Mouse (Mus musculus): Measurements from ENCODE around the gene Spink4.

Spink4 gene

DNA sequence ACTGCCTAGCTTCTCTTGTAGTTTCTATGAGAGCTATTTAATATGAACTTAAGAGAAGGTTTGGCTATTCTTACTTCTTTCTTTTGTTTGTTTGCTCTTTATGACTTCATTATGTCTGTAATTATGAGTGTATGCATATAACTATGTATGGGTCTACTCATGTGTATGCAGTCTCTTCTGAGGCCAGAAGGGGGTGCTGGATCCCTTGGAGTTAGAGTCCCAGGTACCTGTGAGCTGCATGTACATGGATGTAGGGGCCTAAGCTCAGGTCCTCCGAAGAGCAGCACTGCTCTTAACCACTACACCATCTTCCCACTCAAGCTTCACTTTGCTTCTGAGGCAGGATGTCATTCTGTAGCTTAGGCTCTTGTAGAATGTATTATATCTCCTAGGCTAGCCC, 33.7 kb downstream of the Spink4 start:
- no peaks in the 10 kb centered on the region for H3K27me3 ChIP-seq (ENCODE audit: insufficient read depth, low read length)
- H3K36me3 ChIP-seq (ENCODE audit: insufficient read depth, low read length) = peaks cover 89% of the 10 kb centered on the region
- H3K4me1 ChIP-seq (replicated peaks; ENCODE audit: low read depth, low read length) = peaks cover 12% of the 10 kb centered on the region
- no peak overlapping the region for H3K4me3 ChIP-seq (replicated peaks; ENCODE audit: low read length)
- H3K9me3 ChIP-seq (ENCODE audit: low read length) = no peaks in the 10 kb centered on the region
- TF ChIP-seq CTCF (conservative IDR thresholded peaks at IDR 0.05; ENCODE audit: low read length) = peak; percentile 56
- TF ChIP-seq NANOG (IDR thresholded peaks at IDR 0.05; ENCODE audit: borderline replicate concordance, low read length) = no peak
- TF ChIP-seq POU5F1 (IDR thresholded peaks at IDR 0.05; ENCODE audit: borderline replicate concordance, low read length) = no peak

DNA sequence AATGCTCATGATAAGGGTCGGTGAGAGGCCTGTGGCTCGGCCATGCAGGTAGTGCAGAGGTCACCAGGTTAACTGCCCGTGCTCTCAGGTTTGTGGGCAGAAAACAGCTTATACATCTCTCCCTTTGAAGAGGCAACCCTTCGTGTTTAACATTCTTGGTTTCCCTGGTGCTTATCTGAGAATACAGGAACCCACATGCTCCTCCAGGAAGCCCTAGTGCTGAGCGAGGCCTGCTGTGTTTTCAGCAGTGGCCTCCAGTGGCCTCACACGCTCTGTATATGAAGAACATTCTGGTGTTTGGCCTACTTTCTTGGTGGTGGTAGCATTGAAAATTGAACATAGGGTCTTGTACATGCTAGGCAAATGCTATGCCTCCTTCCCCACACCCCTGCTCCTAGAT, 36.1 kb downstream of the Spink4 start:
- TF ChIP-seq POU5F1 (IDR thresholded peaks at IDR 0.05; ENCODE audit: borderline replicate concordance, low read length) (no peak), CTCF (conservative IDR thresholded peaks at IDR 0.05; ENCODE audit: low read length) (no peak), NANOG (IDR thresholded peaks at IDR 0.05; ENCODE audit: borderline replicate concordance, low read length) (no peak)
- Histone ChIP-seq H3K9me3 (ENCODE audit: low read length) (no peaks in the 10 kb centered on the region), H3K4me3 (replicated peaks; ENCODE audit: low read length) (no peak overlapping the region), H3K4me1 (replicated peaks; ENCODE audit: low read depth, low read length) (no peaks in the 10 kb centered on the region), H3K27me3 (ENCODE audit: insufficient read depth, low read length) (no peaks in the 10 kb centered on the region), H3K36me3 (ENCODE audit: insufficient read depth, low read length) (peaks cover 95% of the 10 kb centered on the region)

DNA sequence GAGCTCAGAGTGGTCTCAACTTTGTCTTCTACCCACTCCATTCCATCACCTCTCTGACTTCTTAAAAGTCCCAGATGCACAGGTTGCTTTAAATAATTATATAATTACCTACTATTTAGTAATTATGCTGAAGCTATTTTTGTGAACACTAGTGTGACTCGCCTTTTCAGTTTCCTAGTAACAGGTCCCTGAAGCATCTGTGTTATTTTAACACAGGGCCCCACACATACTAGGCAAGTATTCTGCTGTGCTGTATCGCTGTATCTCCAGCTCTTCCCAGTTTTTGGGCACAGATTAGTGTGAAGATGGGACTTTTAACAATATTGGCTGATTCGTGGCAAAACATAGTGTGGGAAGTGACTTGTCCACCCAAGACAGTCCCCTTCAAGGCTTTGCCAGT, 43.7 kb downstream of the Spink4 start:
- H3K9me3 ChIP-seq (ENCODE audit: low read length) = no peaks in the 10 kb centered on the region
- no peak overlapping the region for H3K4me3 ChIP-seq (replicated peaks; ENCODE audit: low read length)
- H3K27me3 ChIP-seq (ENCODE audit: insufficient read depth, low read length) = no peaks in the 10 kb centered on the region
- no peaks in the 10 kb centered on the region for H3K4me1 ChIP-seq (replicated peaks; ENCODE audit: low read depth, low read length)
- peaks cover 94% of the 10 kb centered on the region for H3K36me3 ChIP-seq (ENCODE audit: insufficient read depth, low read length)
- TF ChIP-seq POU5F1 (IDR thresholded peaks at IDR 0.05; ENCODE audit: borderline replicate concordance, low read length) = no peak
- no peak for TF ChIP-seq NANOG (IDR thresholded peaks at IDR 0.05; ENCODE audit: borderline replicate concordance, low read length)
- TF ChIP-seq CTCF (conservative IDR thresholded peaks at IDR 0.05; ENCODE audit: low read length) = no peak

- H3K27me3 ChIP-seq (ENCODE audit: insufficient read depth, low read length) = no peaks in the 10 kb centered on the region
- no peaks in the 10 kb centered on the region for H3K9me3 ChIP-seq (ENCODE audit: low read length)
- peaks cover 63% of the 10 kb centered on the region for H3K36me3 ChIP-seq (ENCODE audit: insufficient read depth, low read length)
- H3K4me3 ChIP-seq (replicated peaks; ENCODE audit: low read length) = peak overlapping the region; percentile 98; the same call in 1 of the 2 replicates
- TF ChIP-seq NANOG (IDR thresholded peaks at IDR 0.05; ENCODE audit: borderline replicate concordance, low read length) (no peak), CTCF (conservative IDR thresholded peaks at IDR 0.05; ENCODE audit: low read length) (no peak), POU5F1 (IDR thresholded peaks at IDR 0.05; ENCODE audit: borderline replicate concordance, low read length) (no peak)
- peaks cover 30% of the 10 kb centered on the region for H3K4me1 ChIP-seq (replicated peaks; ENCODE audit: low read depth, low read length)
Observed at GRCm38 (mm10) chr4:40969161-40969560, 49.3 kb downstream of the Spink4 start.

GRCm38 (mm10) chr4:40969781-40970591, 50.1 kb downstream of the Spink4 start:
- peak overlapping the region; percentile 98 for H3K4me3 ChIP-seq (replicated peaks; ENCODE audit: low read length)
- peaks cover 61% of the 10 kb centered on the region for H3K36me3 ChIP-seq (ENCODE audit: insufficient read depth, low read length)
- no peaks in the 10 kb centered on the region for H3K9me3 ChIP-seq (ENCODE audit: low read length)
- no peaks in the 10 kb centered on the region for H3K27me3 ChIP-seq (ENCODE audit: insufficient read depth, low read length)
- H3K4me1 ChIP-seq (replicated peaks; ENCODE audit: low read depth, low read length) = peaks cover 34% of the 10 kb centered on the region
- TF ChIP-seq NANOG (IDR thresholded peaks at IDR 0.05; ENCODE audit: borderline replicate concordance, low read length) (no peak), CTCF (conservative IDR thresholded peaks at IDR 0.05; ENCODE audit: low read length) (no peak), POU5F1 (IDR thresholded peaks at IDR 0.05; ENCODE audit: borderline replicate concordance, low read length) (no peak)

GRCm38 (mm10) chr4:40970592-40970841, 50.7 kb downstream of the Spink4 start:
- peaks cover 63% of the 10 kb centered on the region for H3K36me3 ChIP-seq (ENCODE audit: insufficient read depth, low read length)
- peak overlapping the region; percentile 98 for H3K4me3 ChIP-seq (replicated peaks; ENCODE audit: low read length)
- TF ChIP-seq CTCF (conservative IDR thresholded peaks at IDR 0.05; ENCODE audit: low read length) (no peak), POU5F1 (IDR thresholded peaks at IDR 0.05; ENCODE audit: borderline replicate concordance, low read length) (no peak), NANOG (IDR thresholded peaks at IDR 0.05; ENCODE audit: borderline replicate concordance, low read length) (no peak)
- no peaks in the 10 kb centered on the region for H3K27me3 ChIP-seq (ENCODE audit: insufficient read depth, low read length)
- H3K9me3 ChIP-seq (ENCODE audit: low read length) = no peaks in the 10 kb centered on the region
- H3K4me1 ChIP-seq (replicated peaks; ENCODE audit: low read depth, low read length) = peaks cover 39% of the 10 kb centered on the region

- Histone ChIP-seq H3K4me3 (replicated peaks; ENCODE audit: low read length) (peak within 1 kb of the TSS; percentile 98), H3K36me3 (ENCODE audit: insufficient read depth, low read length) (peaks cover 63% of the 10 kb centered on the region), H3K27me3 (ENCODE audit: insufficient read depth, low read length) (no peaks in the 10 kb centered on the region), H3K9me3 (ENCODE audit: low read length) (no peaks in the 10 kb centered on the region), H3K4me1 (replicated peaks; ENCODE audit: low read depth, low read length) (peaks cover 44% of the 10 kb centered on the region)
- TF ChIP-seq CTCF (conservative IDR thresholded peaks at IDR 0.05; ENCODE audit: low read length) = no peak
- no peak for TF ChIP-seq NANOG (IDR thresholded peaks at IDR 0.05; ENCODE audit: borderline replicate concordance, low read length)
- no peak for TF ChIP-seq POU5F1 (IDR thresholded peaks at IDR 0.05; ENCODE audit: borderline replicate concordance, low read length)
Observed at GRCm38 (mm10) chr4:40970842-40971701, 51.2 kb downstream of the Spink4 start, which contains the start of gene Nfx1. Nfx1 (plus strand) TSS chr4:40970906.

DNA sequence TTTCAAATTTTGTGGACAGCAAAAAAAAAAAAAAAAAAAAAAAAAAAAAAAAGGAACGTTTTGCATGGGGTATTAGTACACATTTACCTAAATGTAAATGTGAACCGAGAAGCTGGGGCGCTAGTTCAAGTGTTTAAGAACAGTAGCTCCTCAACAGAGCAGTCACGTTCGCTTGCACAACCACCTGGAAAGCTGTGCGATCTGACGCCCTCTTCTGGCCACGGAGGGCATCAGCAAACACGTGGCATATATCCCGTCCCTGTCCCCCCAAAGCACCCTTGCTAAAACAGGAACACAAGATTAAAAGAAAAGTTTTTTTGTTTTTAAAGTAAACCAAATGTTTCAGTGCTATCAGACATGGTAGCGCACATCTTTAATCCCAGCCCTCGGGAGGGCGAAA, 51.9 kb downstream of the Spink4 start:
- no peaks in the 10 kb centered on the region for H3K27me3 ChIP-seq (ENCODE audit: insufficient read depth, low read length)
- H3K4me3 ChIP-seq (replicated peaks; ENCODE audit: low read length) = peak overlapping the region; percentile 98
- peaks cover 63% of the 10 kb centered on the region for H3K36me3 ChIP-seq (ENCODE audit: insufficient read depth, low read length)
- no peaks in the 10 kb centered on the region for H3K9me3 ChIP-seq (ENCODE audit: low read length)
- H3K4me1 ChIP-seq (replicated peaks; ENCODE audit: low read depth, low read length) = peaks cover 50% of the 10 kb centered on the region
- no peak for TF ChIP-seq POU5F1 (IDR thresholded peaks at IDR 0.05; ENCODE audit: borderline replicate concordance, low read length)
- TF ChIP-seq CTCF (conservative IDR thresholded peaks at IDR 0.05; ENCODE audit: low read length) = peak; percentile 84

All from E14TG2a.4 (cell line).